In the genomic region with DNA sequence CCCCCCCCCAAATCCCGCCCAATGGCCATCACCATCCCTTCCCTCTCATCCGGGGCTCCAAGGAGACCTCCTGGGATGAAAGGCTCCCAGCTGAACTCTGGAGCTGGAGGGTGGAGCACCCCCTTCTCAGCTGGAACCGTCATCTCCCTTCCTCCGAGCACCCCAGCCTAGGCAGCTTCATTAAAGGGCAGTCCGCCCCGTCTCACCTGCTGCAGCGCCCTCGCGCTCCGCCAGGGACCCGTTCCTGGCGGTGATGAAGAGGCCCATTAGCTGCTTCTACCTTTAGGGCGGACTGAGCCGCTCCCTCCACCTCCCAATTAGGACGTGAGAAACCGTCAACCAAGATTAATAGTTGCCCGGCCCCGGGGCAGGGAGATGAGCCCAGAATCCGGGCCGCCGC, we compare ENCODE assay signal across 17 mouse cellular contexts. TPM values are rescaled to one million over a fixed set of nuclear protein-coding genes. Genes with fewer than 3 reads are reported as not detected.
A peak's percentile ranks its signal among the peaks of the same experiment; 100 is the strongest.
DNase-seq lines count a peak whose midpoint lies in the region; ATAC-seq lines count a peak whose summit lies in the region.
"Had no signal": no experiment of that assay in that cellular context is flagged by ENCODE, and none has a peak within 500 bp of the region (broad histone marks: within the 10 kb centered on the region; RNA-seq: fewer than 3 reads in every experiment).

No protein-coding gene starts in this region.

- H3K4me3 ChIP-seq in kidney, embryonic 16.5 days (ENCODE audit: low read length): no peak overlapping the region
- no peak overlapping the region for H3K4me3 ChIP-seq in neural tube, embryonic 12.5 days
- H3K4me3 ChIP-seq: heart, embryonic 10.5 days; limb, embryonic 15.5 days had no signal

- H3K4me2 ChIP-seq in kidney, embryonic 16.5 days (replicated peaks; ENCODE audit: low read depth, low read length): no peak overlapping the region
- H3K4me2 ChIP-seq in neural tube, embryonic 12.5 days (replicated peaks): peak overlapping the region; percentile 12; the same call in 1 of the 2 replicates
- H3K4me2 ChIP-seq: limb, embryonic 15.5 days had no signal

- H3K9me3 ChIP-seq in kidney, embryonic 16.5 days (ENCODE audit: low read length): no peaks in the 10 kb centered on the region
- H3K9me3 ChIP-seq in neural tube, embryonic 12.5 days: no peaks in the 10 kb centered on the region
- H3K9me3 ChIP-seq: heart, embryonic 10.5 days; limb, embryonic 15.5 days had no signal

- DNase-seq in kidney, adult 18-20 months: no peak
- peak; percentile 49 for DNase-seq in ES-CJ7 (ENCODE audit: low read depth, low spot score)
- DNase-seq in ZHBTc4 (ENCODE audit: low read depth, low spot score): peak; percentile 67
- no peak for DNase-seq in adrenal gland, adult (ENCODE audit: inconsistent age in 2 of 2, low spot score in 1 of 2)
- no peak for DNase-seq in urinary bladder, postnatal 25 days (ENCODE audit: low spot score)
- DNase-seq: cerebellum, adult 11-12 months; cerebellum, postnatal 36 days; gastrocnemius, postnatal 25 days; heart, postnatal 36 days; kidney, adult 2 months; liver, postnatal 0 days; lung, postnatal 4 days; thymus, adult 18-20 months had no signal

- H3K4me1 ChIP-seq in kidney, embryonic 16.5 days (ENCODE audit: insufficient read depth, low read length): no peaks in the 10 kb centered on the region
- peaks cover 8% of the 10 kb centered on the region; the same call in 1 of the 2 replicates for H3K4me1 ChIP-seq in neural tube, embryonic 12.5 days

- H3K36me3 ChIP-seq in kidney, embryonic 16.5 days (ENCODE audit: insufficient read depth, low read length): no peaks in the 10 kb centered on the region
- H3K36me3 ChIP-seq in neural tube, embryonic 12.5 days: no peaks in the 10 kb centered on the region
- H3K36me3 ChIP-seq: heart, embryonic 10.5 days; limb, embryonic 15.5 days had no signal

- H3K27ac ChIP-seq in kidney, embryonic 16.5 days (ENCODE audit: low read length): no peak overlapping the region
- H3K27ac ChIP-seq in neural tube, embryonic 12.5 days: no peak overlapping the region
- H3K27ac ChIP-seq: heart, embryonic 10.5 days; limb, embryonic 15.5 days had no signal

- ATAC-seq in kidney, embryonic 16.5 days (ENCODE audit: low FRiP score, low TSS enrichment): 0 out of 2 replicates have a peak, but pooled peaks have one; percentile 19
- ATAC-seq in neural tube, embryonic 12.5 days (ENCODE audit: low FRiP score, low read depth): no peak
- ATAC-seq: liver, postnatal 0 days had no signal

- H3K27me3 ChIP-seq in kidney, embryonic 16.5 days (ENCODE audit: insufficient read depth, low read length): peaks cover 50% of the 10 kb centered on the region
- peaks cover 57% of the 10 kb centered on the region for H3K27me3 ChIP-seq in neural tube, embryonic 12.5 days (replicated peaks)

- 4% methylated on average over 20 of the region's 21 CpGs for WGBS in kidney, embryonic 16.5 days
- WGBS in neural tube, embryonic 12.5 days: under 1% methylated on average over 21 of the region's 21 CpGs

- no peak overlapping the region for H3K9ac ChIP-seq in kidney, embryonic 16.5 days (replicated peaks; ENCODE audit: low read length)
- no peak overlapping the region for H3K9ac ChIP-seq in neural tube, embryonic 12.5 days
- H3K9ac ChIP-seq: limb, embryonic 15.5 days; liver, postnatal 0 days had no signal

RNA-seq across cellular contexts. Expression of a gene that starts 9.8 kb away (rescaled TPM):
- polyA plus RNA-seq in kidney, embryonic 16.5 days (2015; fragmentation: Nextera tagmentation; extraction: Ambion mirVana): 14.6 and 18.4 TPM in 2 replicates
- polyA plus RNA-seq in neural tube, embryonic 12.5 days (2016; fragmentation: Nextera tagmentation; extraction: Ambion mirVana): 0.46 and 0.57 TPM in 2 replicates

RNA-seq across cellular contexts. Expression of a gene that starts 17.9 kb away (rescaled TPM):
- 25.6 and 27.4 TPM in 2 replicates for polyA plus RNA-seq in kidney, embryonic 16.5 days (2015; fragmentation: Nextera tagmentation; extraction: Ambion mirVana)
- polyA plus RNA-seq in neural tube, embryonic 12.5 days (2016; fragmentation: Nextera tagmentation; extraction: Ambion mirVana): 38.3 and 41.2 TPM in 2 replicates

RNA-seq across cellular contexts. Expression of a gene that starts 19.7 kb away (rescaled TPM):
- polyA plus RNA-seq in kidney, embryonic 16.5 days (2015; fragmentation: Nextera tagmentation; extraction: Ambion mirVana): 0.82 and 0.89 TPM in 2 replicates
- 0.63 and 0.72 TPM in 2 replicates for polyA plus RNA-seq in neural tube, embryonic 12.5 days (2016; fragmentation: Nextera tagmentation; extraction: Ambion mirVana)
- polyA plus RNA-seq: liver, postnatal 0 days had no signal

RNA-seq across cellular contexts. Expression of a gene that starts 51.0 kb away (rescaled TPM):
- 57.5 and 59.2 TPM in 2 replicates for polyA plus RNA-seq in kidney, embryonic 16.5 days (2015; fragmentation: Nextera tagmentation; extraction: Ambion mirVana)
- polyA plus RNA-seq in neural tube, embryonic 12.5 days (2016; fragmentation: Nextera tagmentation; extraction: Ambion mirVana): 68.5 and 70.0 TPM in 2 replicates

RNA-seq across cellular contexts. Expression of a gene that starts 59.0 kb away (rescaled TPM):
- 69.5 and 72.8 TPM in 2 replicates for polyA plus RNA-seq in kidney, embryonic 16.5 days (2015; fragmentation: Nextera tagmentation; extraction: Ambion mirVana)
- 82.9 and 83.2 TPM in 2 replicates for polyA plus RNA-seq in neural tube, embryonic 12.5 days (2016; fragmentation: Nextera tagmentation; extraction: Ambion mirVana)

Comparison
In these comparisons a context has a peak if more than half of its experiments do, and no peak if none do; other contexts are left out.
1. DNase-seq: peak in ES-CJ7 (single experiment) and ZHBTc4 (single experiment); none in kidney, adult 18-20 months (single experiment), adrenal gland, adult (0 of 2) and urinary bladder, postnatal 25 days (single experiment).